Mouse (Mus musculus) hindbrain, embryonic 10.5 days (tissue): ENCODE results near the gene Homer1. TPM values are rescaled to one million over a fixed set of nuclear protein-coding genes. Genes with fewer than 3 reads are reported as not detected.

Experiments
- DNase-seq: peaks from one replicate; pipeline ENCODE4 v3.0.0-alpha.2; 2017; ENCODE audit warnings: low spot score
- H3K27ac ChIP-seq: fragments of 300-500 bp; sonication (generic); 2 replicates; pipeline ENCODE4 v1.5.1; 2016; ENCODE audit warnings: mild to moderate bottlenecking, moderate library complexity
- H3K27me3 ChIP-seq: fragments of 300-500 bp; sonication (generic); 2 replicates; pipeline ENCODE4 v1.6.1; 2016; ENCODE audit warnings: mild to moderate bottlenecking; ENCODE audit not compliant: poor library complexity, insufficient read depth, severe bottlenecking
- H3K36me3 ChIP-seq: fragments of 300-500 bp; sonication (generic); 2 replicates; pipeline ENCODE4 v1.6.1; 2016; ENCODE audit warnings: mild to moderate bottlenecking, moderate library complexity
- H3K4me1 ChIP-seq: fragments of 300-500 bp; sonication (generic); replicated peaks from 2 replicates; pipeline ENCODE4 v1.6.1; 2016; ENCODE audit warnings: mild to moderate bottlenecking
- H3K4me3 ChIP-seq: fragments of 300-500 bp; sonication (generic); 2 replicates; pipeline ENCODE4 v1.5.1; 2016; ENCODE audit warnings: mild to moderate bottlenecking, moderate library complexity
- H3K9me3 ChIP-seq: fragments of 300-500 bp; sonication (generic); 2 replicates; pipeline ENCODE4 v1.6.1; 2016; ENCODE audit warnings: mild to moderate bottlenecking, moderate library complexity
- WGBS: fragments of 180-500 bp; shearing (Covaris S2); methylation state at CpG from one replicate; pipeline ENCODE4 v1.1.7; 2016; 5-methylcytosine and 5-hydroxymethylcytosine counted together
- polyA plus RNA-seq: library from polyadenylated mRNA; unstranded; fragments of >200 nt; fragmentation: Nextera tagmentation; extraction: Ambion mirVana; gene quantifications from 2 replicates; pipeline ENCODE4 v1.2.1, GENCODE M21; 2016

The Homer1 gene
- polyA plus RNA-seq, result 8.3 and 8.4 TPM in 2 replicates

GRCm38 (mm10) chr13:93299316-93299715 is at the start of gene Homer1:
TSS of gene Homer1 (plus strand) at chr13:93299635.
- no peak within 1 kb of the TSS for H3K4me3 ChIP-seq
- peaks cover 9% of the 10 kb centered on the region for H3K4me1 ChIP-seq
- H3K36me3 ChIP-seq, result no peaks in the 10 kb centered on the region
- no peaks in the 10 kb centered on the region for H3K27me3 ChIP-seq
- no peak for DNase-seq
- no peak within 1 kb of the TSS for H3K27ac ChIP-seq
- WGBS, result 88% methylated on average over 5 of the region's 5 CpGs
- no peaks in the 10 kb centered on the region for H3K9me3 ChIP-seq

- Histone ChIP-seq H3K4me1 (peaks cover 4% of the 10 kb centered on the region; the same call in 1 of the 2 replicates), H3K27me3 (no peaks in the 10 kb centered on the region), H3K9me3 (no peaks in the 10 kb centered on the region), H3K27ac (no peak overlapping the region), H3K36me3 (no peaks in the 10 kb centered on the region), H3K4me3 (no peak overlapping the region)
- WGBS, result 92% methylated on average over 6 of the region's 6 CpGs
- no peak for DNase-seq
Observed at GRCm38 (mm10) chr13:93251732-93252131, 47.7 kb upstream of the Homer1 start.

GRCm38 (mm10) chr13:93252175-93252574 is 47.3 kb upstream of the Homer1 start:
- DNase-seq, result no peak
- H3K4me1 ChIP-seq, result peaks cover 4% of the 10 kb centered on the region; the same call in 1 of the 2 replicates
- 86% methylated on average over 10 of the region's 10 CpGs for WGBS
- H3K9me3 ChIP-seq, result no peaks in the 10 kb centered on the region
- H3K27me3 ChIP-seq, result no peaks in the 10 kb centered on the region
- no peak overlapping the region for H3K4me3 ChIP-seq
- H3K36me3 ChIP-seq, result no peaks in the 10 kb centered on the region
- no peak overlapping the region for H3K27ac ChIP-seq

- Histone ChIP-seq H3K9me3 (no peaks in the 10 kb centered on the region), H3K4me1 (peaks cover 4% of the 10 kb centered on the region; the same call in 1 of the 2 replicates), H3K27ac (0 out of 2 replicates have a peak overlapping the region, but pooled peaks have one; percentile 16), H3K4me3 (no peak overlapping the region), H3K36me3 (no peaks in the 10 kb centered on the region), H3K27me3 (no peaks in the 10 kb centered on the region)
- 67% methylated on average over 5 of the region's 5 CpGs for WGBS
- no peak for DNase-seq
Observed at GRCm38 (mm10) chr13:93252941-93253340, 46.5 kb upstream of the Homer1 start.

GRCm38 (mm10) chr13:93267151-93267550 is 32.3 kb upstream of the Homer1 start:
- no peaks in the 10 kb centered on the region for H3K9me3 ChIP-seq
- no peak overlapping the region for H3K4me3 ChIP-seq
- H3K36me3 ChIP-seq, result no peaks in the 10 kb centered on the region
- H3K27me3 ChIP-seq, result no peaks in the 10 kb centered on the region
- no peaks in the 10 kb centered on the region for H3K4me1 ChIP-seq
- no peak for DNase-seq
- WGBS, result 92% methylated on average over 2 of the region's 2 CpGs
- H3K27ac ChIP-seq, result no peak overlapping the region

- Histone ChIP-seq H3K36me3 (no peaks in the 10 kb centered on the region), H3K9me3 (no peaks in the 10 kb centered on the region), H3K4me3 (no peak overlapping the region), H3K27ac (no peak overlapping the region), H3K27me3 (no peaks in the 10 kb centered on the region), H3K4me1 (peaks cover 14% of the 10 kb centered on the region)
- WGBS, result 90% methylated on average over 5 of the region's 5 CpGs
- no peak for DNase-seq
Observed at GRCm38 (mm10) chr13:93300581-93300980, 1.1 kb downstream of the Homer1 start.

- no peak overlapping the region for H3K4me3 ChIP-seq
- no peaks in the 10 kb centered on the region for H3K9me3 ChIP-seq
- H3K36me3 ChIP-seq, result no peaks in the 10 kb centered on the region
- WGBS, result 83% methylated on average over 2 of the region's 2 CpGs
- H3K27me3 ChIP-seq, result no peaks in the 10 kb centered on the region
- no peak overlapping the region for H3K27ac ChIP-seq
- peaks cover 19% of the 10 kb centered on the region for H3K4me1 ChIP-seq
- no peak for DNase-seq
Observed at GRCm38 (mm10) chr13:93301060-93301459, 1.6 kb downstream of the Homer1 start.

GRCm38 (mm10) chr13:93302846-93303562 is 3.6 kb downstream of the Homer1 start:
- DNase-seq, result no peak
- H3K36me3 ChIP-seq, result no peaks in the 10 kb centered on the region

GRCm38 (mm10) chr13:93303563-93304250 is 4.3 kb downstream of the Homer1 start:
- no peaks in the 10 kb centered on the region for H3K9me3 ChIP-seq
- WGBS, result under 1% methylated on average over 86 of the region's 90 CpGs

More at GRCm38 (mm10) chr13:93302846-93303562, 3.6 kb downstream of the Homer1 start:
- no peaks in the 10 kb centered on the region for H3K27me3 ChIP-seq
- peak overlapping the region; percentile 92 for H3K4me3 ChIP-seq
- H3K9me3 ChIP-seq, result no peaks in the 10 kb centered on the region
- H3K27ac ChIP-seq, result peak overlapping the region; percentile 98
- WGBS, result 16% methylated on average over 19 of the region's 19 CpGs
- H3K4me1 ChIP-seq, result peaks cover 38% of the 10 kb centered on the region

GRCm38 (mm10) chr13:93304251-93305001 is 5.0 kb downstream of the Homer1 start:
- H3K4me3 ChIP-seq, result peak overlapping the region; percentile 92
- peak overlapping the region; percentile 98 for H3K27ac ChIP-seq
- under 1% methylated on average over 59 of the region's 64 CpGs for WGBS
- no peaks in the 10 kb centered on the region for H3K9me3 ChIP-seq
- H3K36me3 ChIP-seq, result no peaks in the 10 kb centered on the region
- H3K27me3 ChIP-seq, result no peaks in the 10 kb centered on the region
- H3K4me1 ChIP-seq, result peaks cover 50% of the 10 kb centered on the region
- peak; percentile 72 for DNase-seq

More at GRCm38 (mm10) chr13:93303563-93304250, 4.3 kb downstream of the Homer1 start:
- peak overlapping the region; percentile 92 for H3K4me3 ChIP-seq
- H3K4me1 ChIP-seq, result peaks cover 46% of the 10 kb centered on the region
- H3K36me3 ChIP-seq, result no peaks in the 10 kb centered on the region
- peak overlapping the region; percentile 98 for H3K27ac ChIP-seq
- DNase-seq, result peak; percentile 95
- no peaks in the 10 kb centered on the region for H3K27me3 ChIP-seq

- Histone ChIP-seq H3K4me1 (peaks cover 50% of the 10 kb centered on the region), H3K36me3 (no peaks in the 10 kb centered on the region), H3K27me3 (no peaks in the 10 kb centered on the region), H3K4me3 (peak overlapping the region; percentile 92), H3K9me3 (no peaks in the 10 kb centered on the region), H3K27ac (peak overlapping the region; percentile 98; the same call in 1 of the 2 replicates)
- DNase-seq, result no peak
- WGBS, result 18% methylated on average over 7 of the region's 7 CpGs
Observed at GRCm38 (mm10) chr13:93305149-93305548, 5.7 kb downstream of the Homer1 start.

GRCm38 (mm10) chr13:93305636-93306035 is 6.2 kb downstream of the Homer1 start:
- Histone ChIP-seq H3K27ac (0 out of 2 replicates have a peak overlapping the region, but pooled peaks have one; percentile 12), H3K36me3 (no peaks in the 10 kb centered on the region), H3K4me3 (peak overlapping the region; percentile 92), H3K9me3 (no peaks in the 10 kb centered on the region), H3K4me1 (peaks cover 50% of the 10 kb centered on the region), H3K27me3 (no peaks in the 10 kb centered on the region)
- peak; percentile 12 for DNase-seq
- 28% methylated on average over 7 of the region's 7 CpGs for WGBS
